Mouse (Mus musculus) neural tube, embryonic 14.5 days (tissue): Measurements from ENCODE around the gene Sgsm2. TPM values are rescaled to one million over a fixed set of nuclear protein-coding genes. Genes with fewer than 3 reads are reported as not detected.
A peak's percentile ranks its signal among the peaks of the same experiment; 100 is the strongest.

Source experiments
- ATAC-seq: fragments of 200-750 bp; cut with Nextera tagmentation; 2 replicates; pipeline ENCODE4 v1.8.0; 2017; ENCODE audit warnings: low read depth, mild to moderate bottlenecking, moderate TSS enrichment, moderate library complexity
- H3K27ac ChIP-seq: fragments of 300-500 bp; sonication (generic); 2 replicates; pipeline ENCODE4 v1.5.1; 2014; ENCODE audit warnings: low read depth, mild to moderate bottlenecking, control low read depth, low read length, moderate library complexity, mixed read lengths
- H3K27me3 ChIP-seq: fragments of 300-500 bp; sonication (generic); 2 replicates; pipeline ENCODE4 v1.6.1; 2014; ENCODE audit warnings: low read length; ENCODE audit not compliant: control insufficient read depth, insufficient read depth
- H3K36me3 ChIP-seq: fragments of 300-500 bp; sonication (generic); 2 replicates; pipeline ENCODE4 v1.6.1; 2014; ENCODE audit warnings: low read length, mixed read lengths; ENCODE audit not compliant: control insufficient read depth, insufficient read depth
- H3K4me1 ChIP-seq: fragments of 300-500 bp; sonication (generic); 2 replicates; pipeline ENCODE4 v1.6.1; 2014; ENCODE audit warnings: low read length; ENCODE audit not compliant: control insufficient read depth, insufficient read depth
- H3K4me2 ChIP-seq: fragments of 300-500 bp; sonication (generic); 2 replicates; pipeline ENCODE4 v1.6.1; 2014; ENCODE audit warnings: mild to moderate bottlenecking, low read depth, low read length, control low read depth
- H3K4me3 ChIP-seq: fragments of 300-500 bp; sonication (generic); 2 replicates; pipeline ENCODE4 v1.5.1; 2014; ENCODE audit warnings: low read depth, low read length, control low read depth, mixed read lengths
- H3K9ac ChIP-seq: fragments of 300-500 bp; sonication (generic); replicated peaks from 2 replicates; pipeline ENCODE4 v1.6.1; 2014; ENCODE audit warnings: low read depth, mild to moderate bottlenecking, control low read depth, low read length, mixed read lengths
- H3K9me3 ChIP-seq: fragments of 300-500 bp; sonication (generic); 2 replicates; pipeline ENCODE4 v1.6.1; 2016; ENCODE audit warnings: low read length; ENCODE audit not compliant: control insufficient read depth
- WGBS: fragments of 180-500 bp; shearing (Covaris S2); extraction: QIAGEN DNeasy Blood & Tissue Kit; methylation state at CpG from one replicate; pipeline ENCODE4 v1.1.7; 2014; 5-methylcytosine and 5-hydroxymethylcytosine counted together
- polyA plus RNA-seq: library from polyadenylated mRNA; unstranded; fragments of >200 nt; fragmentation: Nextera tagmentation; extraction: Ambion mirVana; gene quantifications from 2 replicates; pipeline ENCODE4 v1.2.1, GENCODE M21; 2014

Gene Sgsm2
- polyA plus RNA-seq: 25.3 and 28.7 TPM in 2 replicates

DNA sequence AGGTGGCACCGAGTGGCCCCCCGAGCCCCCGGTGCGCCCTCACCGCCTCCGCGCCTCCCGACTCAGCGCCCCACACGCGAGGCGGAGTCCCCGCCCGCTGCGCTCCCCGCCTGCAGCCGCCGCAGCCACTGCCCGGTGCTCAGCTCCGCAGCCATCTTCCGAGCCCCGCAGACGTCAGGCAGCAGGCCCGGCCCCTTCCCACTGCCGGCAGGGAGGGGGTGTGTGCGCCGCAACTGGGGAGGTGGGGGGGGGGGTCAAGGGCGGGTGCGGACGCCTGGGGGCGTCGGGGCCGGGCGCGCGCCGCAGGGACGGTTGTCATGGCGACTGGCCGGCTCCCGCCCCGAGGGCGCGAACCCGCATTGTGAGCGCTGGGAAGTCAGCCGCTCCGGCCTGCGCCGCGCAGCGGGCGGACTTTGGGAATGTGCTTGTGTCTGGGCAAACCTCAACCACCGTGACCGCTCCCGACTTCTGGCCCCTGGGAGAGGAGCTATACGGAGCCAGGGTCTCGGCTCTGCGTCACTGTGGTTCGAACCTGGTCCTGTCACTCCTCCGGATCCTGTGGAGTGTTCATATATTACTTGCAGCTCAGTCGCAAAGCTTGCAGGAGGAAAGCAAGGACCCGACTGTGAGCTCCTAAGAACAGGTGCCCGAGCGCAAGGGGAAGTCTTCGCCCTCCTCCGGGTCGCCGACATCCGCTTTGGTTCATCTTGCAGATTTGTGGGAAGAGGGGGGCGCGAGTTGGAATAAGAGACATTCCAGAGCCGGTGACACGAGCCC is at the start of gene Sgsm2:
Gene Sgsm2, minus strand, starts transcription at position 160 of the 777 bp plus-strand sequence.
- peak within 1 kb of the TSS; percentile 86 for H3K9ac ChIP-seq
- H3K27ac ChIP-seq: peak within 1 kb of the TSS; percentile 84
- peak within 1 kb of the TSS; percentile 81 for H3K4me3 ChIP-seq
- peaks cover 18% of the 10 kb centered on the region for H3K36me3 ChIP-seq
- peak; percentile 74 for ATAC-seq
- no peaks in the 10 kb centered on the region for H3K27me3 ChIP-seq
- H3K9me3 ChIP-seq: no peaks in the 10 kb centered on the region
- WGBS: 1% methylated on average over 62 of the region's 74 CpGs
- peak within 1 kb of the TSS; percentile 76 for H3K4me2 ChIP-seq
- peaks cover 16% of the 10 kb centered on the region for H3K4me1 ChIP-seq

DNA sequence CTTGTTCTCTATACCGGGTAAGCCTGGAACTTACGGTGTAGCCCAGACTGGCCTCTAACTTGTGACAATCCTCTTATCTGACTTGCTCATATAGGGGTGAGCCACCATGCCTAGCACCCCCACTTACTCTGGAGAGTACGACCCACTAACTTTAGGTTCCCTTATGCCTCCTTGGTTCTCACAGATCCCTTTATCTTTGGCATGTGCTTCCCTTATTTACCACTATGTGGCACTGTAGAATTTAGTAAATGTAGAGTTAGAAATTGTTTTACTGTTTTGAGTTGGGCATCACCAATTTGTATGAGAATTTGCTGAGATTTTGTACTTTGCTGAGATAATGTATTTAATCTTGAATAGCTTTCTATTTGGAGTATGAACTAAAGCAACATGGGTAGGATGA is 49.5 kb upstream of the Sgsm2 start:
- H3K27ac ChIP-seq: no peak overlapping the region
- ATAC-seq: no peak
- no peak overlapping the region for H3K9ac ChIP-seq
- no peaks in the 10 kb centered on the region for H3K4me1 ChIP-seq
- 82% methylated on average over 3 of the region's 3 CpGs for WGBS
- H3K9me3 ChIP-seq: no peaks in the 10 kb centered on the region
- H3K4me2 ChIP-seq: no peak overlapping the region
- peaks cover 25% of the 10 kb centered on the region for H3K36me3 ChIP-seq
- H3K4me3 ChIP-seq: no peak overlapping the region
- H3K27me3 ChIP-seq: no peaks in the 10 kb centered on the region

DNA sequence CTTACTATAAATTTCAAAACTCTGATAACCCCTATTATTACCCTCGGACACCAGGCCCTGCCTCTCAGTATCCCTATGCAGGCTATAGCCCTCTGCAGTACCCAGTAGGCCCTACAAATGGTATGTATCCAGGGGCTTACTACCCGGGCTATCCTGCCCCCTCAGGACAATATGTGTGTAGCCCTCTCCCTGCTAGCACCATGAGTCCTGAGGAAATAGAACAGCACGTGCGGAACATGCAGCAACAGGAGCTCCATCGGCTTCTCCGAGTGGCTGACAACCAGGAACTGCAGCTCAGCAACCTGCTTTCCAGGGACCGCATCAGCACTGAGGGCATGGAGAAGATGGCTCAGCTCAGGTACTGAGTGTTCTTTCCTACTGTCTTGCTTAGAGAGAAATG is 33.5 kb upstream of the Sgsm2 start:
- no peak for ATAC-seq
- H3K9ac ChIP-seq: no peak overlapping the region
- 94% methylated on average over 7 of the region's 7 CpGs for WGBS
- H3K4me3 ChIP-seq: no peak overlapping the region
- H3K27ac ChIP-seq: no peak overlapping the region
- peaks cover 6% of the 10 kb centered on the region; the same call in 1 of the 2 replicates for H3K4me1 ChIP-seq
- H3K36me3 ChIP-seq: peaks cover 25% of the 10 kb centered on the region
- no peaks in the 10 kb centered on the region for H3K27me3 ChIP-seq
- no peak overlapping the region for H3K4me2 ChIP-seq
- no peaks in the 10 kb centered on the region for H3K9me3 ChIP-seq

GRCm38 (mm10) chr11:74929111-74929510 is 32.3 kb upstream of the Sgsm2 start:
- H3K4me2 ChIP-seq: no peak overlapping the region

GRCm38 (mm10) chr11:74927236-74927725 is 30.4 kb upstream of the Sgsm2 start:
- H3K9me3 ChIP-seq: no peaks in the 10 kb centered on the region
- H3K4me1 ChIP-seq: peaks cover 11% of the 10 kb centered on the region; the same call in 1 of the 2 replicates
- H3K4me3 ChIP-seq: no peak overlapping the region
- WGBS: 94% methylated on average over 2 of the region's 2 CpGs
- H3K27ac ChIP-seq: no peak overlapping the region
- H3K9ac ChIP-seq: no peak overlapping the region
- no peak for ATAC-seq
- no peak overlapping the region; the same call in 1 of the 2 replicates for H3K4me2 ChIP-seq
- H3K27me3 ChIP-seq: no peaks in the 10 kb centered on the region
- 0 out of 2 replicates have a peak, but pooled peaks cover 5% of the 10 kb centered on the region for H3K36me3 ChIP-seq

More at GRCm38 (mm10) chr11:74929111-74929510, 32.3 kb upstream of the Sgsm2 start:
- Histone ChIP-seq H3K27me3 (no peaks in the 10 kb centered on the region), H3K4me1 (peaks cover 11% of the 10 kb centered on the region; the same call in 1 of the 2 replicates), H3K27ac (no peak overlapping the region), H3K36me3 (peaks cover 12% of the 10 kb centered on the region; the same call in 1 of the 2 replicates), H3K9ac (no peak overlapping the region), H3K9me3 (no peaks in the 10 kb centered on the region), H3K4me3 (no peak overlapping the region)
- ATAC-seq: no peak
- 87% methylated on average over 4 of the region's 4 CpGs for WGBS

DNA sequence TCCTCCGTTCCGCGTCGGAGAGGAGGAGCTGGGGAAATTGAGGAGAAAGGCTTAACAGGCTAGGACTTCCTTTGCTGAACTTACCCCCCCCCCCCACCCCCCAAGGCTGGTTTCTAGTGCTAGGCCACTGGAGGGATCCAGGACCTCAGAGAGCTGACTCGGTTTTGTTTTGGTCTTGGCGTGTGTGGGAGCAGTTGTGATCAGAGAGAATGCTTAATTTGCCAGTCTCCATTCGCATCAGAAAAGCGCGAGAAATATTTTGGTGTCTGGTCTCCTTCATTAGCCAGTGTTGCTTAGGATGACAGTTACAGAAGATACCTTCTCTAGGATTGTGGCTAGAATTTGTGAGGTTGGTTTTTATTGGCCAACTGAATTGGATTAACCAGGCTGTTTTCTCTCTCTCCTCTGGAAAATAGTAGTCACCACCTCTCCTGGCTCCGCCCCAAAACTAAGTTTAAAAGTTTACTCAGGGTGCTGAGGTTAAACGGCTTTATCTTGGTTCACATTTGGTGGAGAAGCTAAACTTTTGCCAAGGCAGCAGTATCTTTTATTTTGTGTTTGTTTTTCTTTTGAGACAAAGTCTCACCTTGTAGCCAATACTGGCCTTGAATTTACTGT is 29.6 kb upstream of the Sgsm2 start:
- Histone ChIP-seq H3K4me2 (peak overlapping the region; percentile 67), H3K27me3 (no peaks in the 10 kb centered on the region), H3K36me3 (0 out of 2 replicates have a peak, but pooled peaks cover 4% of the 10 kb centered on the region), H3K27ac (peak overlapping the region; percentile 97), H3K4me1 (peaks cover 11% of the 10 kb centered on the region; the same call in 1 of the 2 replicates), H3K9me3 (no peaks in the 10 kb centered on the region), H3K9ac (peak overlapping the region; percentile 84), H3K4me3 (peak overlapping the region; percentile 90)
- WGBS: 9% methylated on average over 11 of the region's 11 CpGs
- ATAC-seq: 0 out of 2 replicates have a peak, but pooled peaks have one; percentile 1

DNA sequence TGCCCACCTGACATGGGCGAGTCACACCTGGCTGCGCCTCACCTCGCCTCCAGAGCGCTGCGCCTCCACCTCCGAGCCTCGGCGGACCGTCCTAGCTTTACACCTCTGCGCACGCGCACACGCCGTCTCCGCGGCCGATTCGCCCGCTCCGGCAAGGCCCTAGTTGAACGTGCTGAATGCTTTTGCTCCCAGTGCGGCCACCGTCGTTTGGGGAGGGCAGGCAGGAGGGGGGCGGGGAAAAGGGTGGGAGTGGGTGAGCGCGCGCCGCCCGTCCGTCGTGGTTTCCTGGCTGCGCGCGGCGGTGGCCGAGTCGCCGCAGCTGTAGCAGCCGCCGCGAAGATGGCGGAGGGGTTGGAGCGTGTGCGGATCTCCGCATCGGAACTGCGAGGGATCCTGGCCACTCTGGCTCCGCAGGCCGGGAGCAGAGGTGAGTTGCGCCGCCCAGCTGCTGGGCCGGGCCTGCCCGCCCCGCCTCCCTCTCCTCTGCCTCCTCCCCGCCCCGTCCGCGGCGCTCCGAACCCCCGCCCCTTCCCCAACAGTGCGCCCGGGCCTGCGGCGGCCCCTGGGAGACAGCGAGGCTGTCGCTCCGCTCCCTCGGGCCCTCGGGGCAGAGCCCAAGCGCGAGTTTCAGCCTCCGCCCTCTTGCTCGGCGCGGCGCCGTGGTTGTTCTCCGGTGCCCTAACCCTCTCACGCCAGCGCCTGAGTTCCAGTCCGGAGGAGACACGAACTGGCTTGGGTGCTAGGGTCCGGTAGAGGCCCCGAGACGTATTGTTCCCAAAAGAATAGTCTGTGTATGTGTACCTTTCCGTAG is 28.9 kb upstream of the Sgsm2 start, which contains the start of the genes Smg6 and Srr:
Gene Smg6, plus strand, starts transcription at position 247 of the 811 bp plus-strand sequence.
Gene Srr, minus strand, starts transcription at position 372 of the 811 bp plus-strand sequence.
- under 1% methylated on average over 77 of the region's 88 CpGs for WGBS
- no peaks in the 10 kb centered on the region for H3K36me3 ChIP-seq

GRCm38 (mm10) chr11:74924149-74924548 is 27.3 kb upstream of the Sgsm2 start:
- no peak overlapping the region for H3K9ac ChIP-seq
- no peak for ATAC-seq
- peaks cover 11% of the 10 kb centered on the region; the same call in 1 of the 2 replicates for H3K4me1 ChIP-seq
- H3K4me3 ChIP-seq: no peak overlapping the region
- no peaks in the 10 kb centered on the region for H3K27me3 ChIP-seq
- H3K27ac ChIP-seq: no peak overlapping the region
- peaks cover 1% of the 10 kb centered on the region; the same call in 1 of the 2 replicates for H3K36me3 ChIP-seq
- H3K4me2 ChIP-seq: no peak overlapping the region; the same call in 1 of the 2 replicates
- no peaks in the 10 kb centered on the region for H3K9me3 ChIP-seq
- 66% methylated on average over 4 of the region's 4 CpGs for WGBS

More for the DNA sequence above, 28.9 kb upstream of the Sgsm2 start, which contains the start of the genes Smg6 and Srr:
- H3K4me3 ChIP-seq: peak within 1 kb of the TSS; percentile 90
- peak within 1 kb of the TSS; percentile 67 for H3K4me2 ChIP-seq
- H3K4me1 ChIP-seq: peaks cover 11% of the 10 kb centered on the region; the same call in 1 of the 2 replicates
- H3K27me3 ChIP-seq: no peaks in the 10 kb centered on the region
- no peaks in the 10 kb centered on the region for H3K9me3 ChIP-seq
- H3K27ac ChIP-seq: peak within 1 kb of the TSS; percentile 97
- H3K9ac ChIP-seq: peak within 1 kb of the TSS; percentile 84
- ATAC-seq: peak; percentile 94
